Mouse (Mus musculus) stomach, postnatal 0 days (tissue): ENCODE results near the gene Fxn.

Experiments
- CTCF ChIP-seq: IDR thresholded peaks from 2 replicates; pipeline ENCODE4 v1.5.1; 2016; ENCODE audit warnings: antibody characterized with exemption, low read depth, mild to moderate bottlenecking, moderate library complexity
- EP300 ChIP-seq: optimal IDR thresholded peaks from 2 replicates; pipeline ENCODE3; 2016; ENCODE audit warnings: antibody characterized with exemption

DNA sequence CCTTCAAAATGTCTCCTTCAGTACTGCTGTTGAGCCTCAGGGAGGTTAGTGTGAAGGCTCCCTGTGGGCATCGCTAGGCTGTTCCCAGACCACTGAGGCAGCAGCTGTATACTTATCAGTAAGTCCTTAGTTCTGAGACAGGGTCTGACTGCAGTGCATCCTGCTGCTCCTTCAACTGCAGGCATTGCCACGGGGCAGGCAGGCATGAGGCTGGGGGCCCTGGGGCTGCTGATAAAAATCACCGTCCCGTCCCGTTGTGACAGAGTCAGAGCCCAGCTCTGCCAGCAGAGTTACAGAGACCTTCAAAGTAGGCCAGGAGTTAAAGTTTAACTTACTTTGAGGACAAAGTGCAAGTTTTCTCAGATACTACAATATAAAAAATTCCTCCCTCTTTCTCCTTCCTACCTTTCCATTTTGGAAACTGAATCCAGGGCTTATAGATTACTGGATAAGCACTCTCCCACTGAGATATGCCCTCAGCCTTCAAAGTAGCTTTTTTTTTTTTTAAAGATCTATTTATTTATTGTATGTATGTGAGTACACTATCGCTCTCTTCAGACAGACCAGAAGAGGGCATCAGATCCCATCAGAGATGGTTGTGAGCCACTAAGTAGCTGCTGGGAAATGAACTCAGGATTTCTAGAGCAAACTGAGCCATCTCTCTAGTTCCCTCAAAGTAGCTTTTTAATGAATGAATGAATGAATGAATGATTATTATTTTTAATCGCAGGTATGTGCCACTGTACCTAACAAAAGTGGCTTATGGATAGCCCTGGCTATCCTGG lies 14.2 kb downstream of the Fxn start:
- peak; percentile 40; the same call in 1 of the 2 replicates for TF ChIP-seq CTCF
- no peak for TF ChIP-seq EP300
